Mouse (Mus musculus) testis, postnatal 14 days (tissue): ENCODE data around the gene Cpne6.

Source experiments
- DNase-seq: peaks from one replicate; pipeline ENCODE4 v3.0.0; 2021; ENCODE audit warnings: low spot score

Cpne6 gene

GRCm38 (mm10) chr14:55497449-55497821 is 12.8 kb upstream of the Cpne6 start:
- DNase-seq: peak; percentile 85

GRCm38 (mm10) chr14:55505612-55506011 is 4.6 kb upstream of the Cpne6 start:
- no peak for DNase-seq

- no peak for DNase-seq
Measured at GRCm38 (mm10) chr14:55507801-55508200, 2.4 kb upstream of the Cpne6 start.

GRCm38 (mm10) chr14:55509540-55509939 is 705 bp upstream of the Cpne6 start:
- no peak for DNase-seq

GRCm38 (mm10) chr14:55511037-55511436 is 792 bp downstream of the Cpne6 start:
- DNase-seq: no peak

GRCm38 (mm10) chr14:55513927-55514326 is 3.7 kb downstream of the Cpne6 start:
- no peak for DNase-seq

GRCm38 (mm10) chr14:55515846-55516245 is 5.6 kb downstream of the Cpne6 start:
- no peak for DNase-seq

- DNase-seq: no peak
Measured at GRCm38 (mm10) chr14:55518897-55519296, 8.7 kb downstream of the Cpne6 start.

- no peak for DNase-seq
Measured at GRCm38 (mm10) chr14:55519604-55520003, 9.4 kb downstream of the Cpne6 start.

GRCm38 (mm10) chr14:55520451-55521361 is 10.5 kb downstream of the Cpne6 start:
- no peak for DNase-seq

- DNase-seq: no peak
Measured at GRCm38 (mm10) chr14:55524062-55524461, 13.8 kb downstream of the Cpne6 start.

- DNase-seq: no peak
Measured at GRCm38 (mm10) chr14:55524785-55525184, 14.5 kb downstream of the Cpne6 start, which contains the start of gene Nrl. Nrl (minus strand) TSS chr14:55524981.

- DNase-seq: no peak
Measured at GRCm38 (mm10) chr14:55526674-55527073, 16.4 kb downstream of the Cpne6 start.

GRCm38 (mm10) chr14:55527940-55528339 is 17.7 kb downstream of the Cpne6 start:
- DNase-seq: no peak

GRCm38 (mm10) chr14:55536116-55536745 is 26.0 kb downstream of the Cpne6 start:
- DNase-seq: no peak

GRCm38 (mm10) chr14:55540067-55540786 is 30.0 kb downstream of the Cpne6 start, which contains the start of gene Pck2:
Pck2 (plus strand) TSS chr14:55540266.
- peak; percentile 85 for DNase-seq

GRCm38 (mm10) chr14:55540787-55541321 is 30.6 kb downstream of the Cpne6 start:
- peak; percentile 78 for DNase-seq

GRCm38 (mm10) chr14:55542268-55542667 is 32.0 kb downstream of the Cpne6 start:
- no peak for DNase-seq

GRCm38 (mm10) chr14:55544334-55544733 is 34.1 kb downstream of the Cpne6 start:
- DNase-seq: no peak

GRCm38 (mm10) chr14:55550191-55550590 is 39.9 kb downstream of the Cpne6 start:
- no peak for DNase-seq

GRCm38 (mm10) chr14:55551347-55551746 is 41.1 kb downstream of the Cpne6 start:
- DNase-seq: no peak

GRCm38 (mm10) chr14:55551794-55552193 is 41.5 kb downstream of the Cpne6 start:
- no peak for DNase-seq
